In the genomic region with DNA sequence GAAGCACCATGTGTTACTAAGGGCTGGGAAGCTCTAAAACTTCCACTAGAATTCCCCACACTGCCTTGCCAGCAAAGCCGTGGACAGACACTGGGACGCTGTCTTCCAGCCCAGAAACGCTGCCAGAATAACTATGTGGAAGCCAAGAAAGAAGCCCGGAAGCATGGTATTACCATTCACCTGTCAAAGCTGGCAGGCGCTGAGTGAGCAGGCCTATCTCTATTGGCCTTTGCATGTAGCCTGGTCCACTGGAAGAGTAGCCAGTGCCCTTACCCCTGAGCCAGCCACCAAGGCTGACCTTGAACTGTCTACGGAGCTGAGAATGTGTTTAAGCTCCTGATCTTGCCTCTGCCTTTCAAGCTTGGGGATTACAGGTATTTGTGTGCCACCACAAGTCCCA, we compare ENCODE assay signal across 17 mouse cellular contexts. TPM values are rescaled to one million over a fixed set of nuclear protein-coding genes. Genes with fewer than 3 reads are reported as not detected.
DNase-seq lines count a peak whose midpoint lies in the region; ATAC-seq and TF ChIP-seq lines count a peak whose summit lies in the region.
"Had no signal": no experiment of that assay in that cellular context is flagged by ENCODE, and none has a peak within 500 bp of the region (broad histone marks: within the 10 kb centered on the region; RNA-seq: fewer than 3 reads in every experiment).

No protein-coding gene starts in this region.

- TF ChIP-seq CTCF in heart, postnatal 0 days (IDR thresholded peaks at IDR 0.05; ENCODE audit: low read depth): no peak

- no peak for ATAC-seq in embryonic facial prominence, embryonic 15.5 days (ENCODE audit: insufficient number of reproducible peaks, low FRiP score, low TSS enrichment, low read depth)
- ATAC-seq in heart, postnatal 0 days (ENCODE audit: insufficient read depth, low read depth): peak; percentile 59; the same call in 1 of the 2 replicates
- ATAC-seq in neural tube, embryonic 15.5 days (ENCODE audit: low FRiP score): no peak

- H3K4me1 ChIP-seq in embryonic facial prominence, embryonic 15.5 days: peaks cover 14% of the 10 kb centered on the region; the same call in 1 of the 2 replicates
- H3K4me1 ChIP-seq in embryonic facial prominence, embryonic 10.5 days: peaks cover 15% of the 10 kb centered on the region
- H3K4me1 ChIP-seq in heart, postnatal 0 days (ENCODE audit: control insufficient read depth, insufficient read depth): peaks cover 18% of the 10 kb centered on the region
- peaks cover 9% of the 10 kb centered on the region for H3K4me1 ChIP-seq in neural tube, embryonic 15.5 days

- H3K4me2 ChIP-seq in embryonic facial prominence, embryonic 15.5 days (replicated peaks): no peak overlapping the region
- no peak overlapping the region for H3K4me2 ChIP-seq in heart, postnatal 0 days (ENCODE audit: low read depth, low read length)
- no peak overlapping the region for H3K4me2 ChIP-seq in neural tube, embryonic 15.5 days
- H3K4me2 ChIP-seq: liver, embryonic 11.5 days; neural tube, embryonic 12.5 days had no signal

- 76% methylated on average over 6 of the region's 6 CpGs for WGBS in embryonic facial prominence, embryonic 15.5 days
- 81% methylated on average over 6 of the region's 6 CpGs for WGBS in embryonic facial prominence, embryonic 10.5 days
- WGBS in heart, postnatal 0 days: 35% methylated on average over 6 of the region's 6 CpGs
- WGBS in neural tube, embryonic 15.5 days: 92% methylated on average over 6 of the region's 6 CpGs

- intact Hi-C loops in gastrocnemius, postnatal 14 days (cut with DNase I; ENCODE audit: low total_unique reads): no loop called here

- no peak for TF ChIP-seq EP300 in heart, postnatal 0 days (IDR thresholded peaks at IDR 0.05; ENCODE audit: low read depth)

- H3K27me3 ChIP-seq in embryonic facial prominence, embryonic 15.5 days: no peaks in the 10 kb centered on the region
- no peaks in the 10 kb centered on the region for H3K27me3 ChIP-seq in embryonic facial prominence, embryonic 10.5 days (replicated peaks; ENCODE audit: low read depth, poor library complexity, severe bottlenecking)
- no peaks in the 10 kb centered on the region for H3K27me3 ChIP-seq in heart, postnatal 0 days (ENCODE audit: control insufficient read depth, insufficient read depth, low read length)
- H3K27me3 ChIP-seq in neural tube, embryonic 15.5 days (replicated peaks): no peaks in the 10 kb centered on the region
- H3K27me3 ChIP-seq: hindbrain, embryonic 15.5 days; neural tube, embryonic 12.5 days had no signal

- H3K9me3 ChIP-seq in embryonic facial prominence, embryonic 15.5 days (replicated peaks): no peaks in the 10 kb centered on the region
- no peaks in the 10 kb centered on the region for H3K9me3 ChIP-seq in embryonic facial prominence, embryonic 10.5 days
- no peaks in the 10 kb centered on the region for H3K9me3 ChIP-seq in heart, postnatal 0 days (replicated peaks; ENCODE audit: control insufficient read depth, low read length)
- H3K9me3 ChIP-seq in neural tube, embryonic 15.5 days (replicated peaks): no peaks in the 10 kb centered on the region
- H3K9me3 ChIP-seq: G1E; hindbrain, embryonic 15.5 days; neural tube, embryonic 12.5 days had no signal

- H3K4me3 ChIP-seq in embryonic facial prominence, embryonic 15.5 days (replicated peaks): no peak overlapping the region
- no peak overlapping the region for H3K4me3 ChIP-seq in embryonic facial prominence, embryonic 10.5 days
- H3K4me3 ChIP-seq in heart, postnatal 0 days (ENCODE audit: low read depth, low read length): no peak overlapping the region
- H3K4me3 ChIP-seq in neural tube, embryonic 15.5 days (replicated peaks): no peak overlapping the region
- H3K4me3 ChIP-seq: hindbrain, embryonic 15.5 days; neural tube, embryonic 12.5 days had no signal

- no peak for DNase-seq in embryonic facial prominence, embryonic 10.5 days (ENCODE audit: low spot score)
- peak; percentile 38 to 39 for DNase-seq in adrenal gland, postnatal 36 days
- DNase-seq in gastrocnemius, postnatal 14 days: peak; percentile 49
- peak; percentile 28 for DNase-seq in heart, postnatal 0 days (ENCODE audit: low spot score)
- no peak for DNase-seq in urinary bladder, postnatal 36 days (ENCODE audit: low spot score in 2 of 2)
- DNase-seq: cerebellum, adult 11 months; kidney, adult 11 months; kidney, postnatal 14 days; thymus, adult 18-20 months had no signal

- H3K27ac ChIP-seq in embryonic facial prominence, embryonic 15.5 days (replicated peaks): 0 out of 2 replicates have a peak overlapping the region, but pooled peaks have one; percentile 11
- no peak overlapping the region for H3K27ac ChIP-seq in embryonic facial prominence, embryonic 10.5 days (replicated peaks)
- H3K27ac ChIP-seq in heart, postnatal 0 days (ENCODE audit: low read depth): peak overlapping the region; percentile 70
- H3K27ac ChIP-seq in neural tube, embryonic 15.5 days (replicated peaks): no peak overlapping the region
- H3K27ac ChIP-seq: hindbrain, embryonic 15.5 days; neural tube, embryonic 12.5 days had no signal

- H3K36me3 ChIP-seq in embryonic facial prominence, embryonic 15.5 days: no peaks in the 10 kb centered on the region
- H3K36me3 ChIP-seq in embryonic facial prominence, embryonic 10.5 days (replicated peaks): no peaks in the 10 kb centered on the region
- no peaks in the 10 kb centered on the region for H3K36me3 ChIP-seq in heart, postnatal 0 days (replicated peaks; ENCODE audit: control insufficient read depth, insufficient read depth, low read length)
- no peaks in the 10 kb centered on the region for H3K36me3 ChIP-seq in neural tube, embryonic 15.5 days
- H3K36me3 ChIP-seq: G1E; hindbrain, embryonic 15.5 days; neural tube, embryonic 12.5 days had no signal

- no peak overlapping the region for H3K9ac ChIP-seq in embryonic facial prominence, embryonic 15.5 days
- H3K9ac ChIP-seq in heart, postnatal 0 days (replicated peaks; ENCODE audit: low read depth, low read length): no peak overlapping the region
- no peak overlapping the region for H3K9ac ChIP-seq in neural tube, embryonic 15.5 days (replicated peaks)
- H3K9ac ChIP-seq: hindbrain, embryonic 15.5 days; neural tube, embryonic 12.5 days had no signal

RNA-seq across cellular contexts. Expression of a gene that starts 1.7 kb away (rescaled TPM):
- polyA plus RNA-seq in embryonic facial prominence, embryonic 15.5 days (2015; fragmentation: Nextera tagmentation; extraction: Ambion mirVana): 2.4 and 3.4 TPM in 2 replicates
- 1.3 and 1.8 TPM in 2 replicates for polyA plus RNA-seq in embryonic facial prominence, embryonic 10.5 days (2016; fragmentation: Nextera tagmentation; extraction: Ambion mirVana)
- total RNA-seq in adrenal gland, postnatal 36 days (2021): 1 to 10 TPM in 1 of 2 experiments, under 1 TPM in 1; 0.56 to 1.7 TPM
- total RNA-seq in gastrocnemius, postnatal 14 days (2021): under 1 TPM in 1 of 2 experiments, not detected in 1; 0.94 TPM
- total RNA-seq in heart, postnatal 0 days (2014; rRNA removed; ENCODE audit: low replicate concordance): 1.2 TPM in 1 of 2 replicates, not detected in the other
- polyA plus RNA-seq in heart, postnatal 0 days (2015; fragmentation: Nextera tagmentation; extraction: Ambion mirVana): 2.9 and 3.9 TPM in 2 replicates
- polyA plus RNA-seq in neural tube, embryonic 15.5 days (2015; fragmentation: Nextera tagmentation; extraction: Ambion mirVana): 3.4 and 3.5 TPM in 2 replicates
- total RNA-seq: G1E; gastrocnemius, postnatal 36 days; megakaryocyte-erythroid progenitor cell, adult 5-6 weeks had no signal

RNA-seq across cellular contexts. Expression of a gene that starts 27.3 kb away (rescaled TPM):
- 44.4 and 48.8 TPM in 2 replicates for polyA plus RNA-seq in embryonic facial prominence, embryonic 15.5 days (2015; fragmentation: Nextera tagmentation; extraction: Ambion mirVana)
- 58.8 and 59.3 TPM in 2 replicates for polyA plus RNA-seq in embryonic facial prominence, embryonic 10.5 days (2016; fragmentation: Nextera tagmentation; extraction: Ambion mirVana)
- total RNA-seq in adrenal gland, postnatal 36 days (2021): 10 to 100 TPM; 26.3 to 37.4 TPM
- 10 to 100 TPM; 22.8 to 26.9 TPM for total RNA-seq in gastrocnemius, postnatal 14 days (2021)
- total RNA-seq in heart, postnatal 0 days (2014; rRNA removed; ENCODE audit: low replicate concordance): 7.5 and 8.4 TPM in 2 replicates
- polyA plus RNA-seq in heart, postnatal 0 days (2015; fragmentation: Nextera tagmentation; extraction: Ambion mirVana): 30.5 and 34.2 TPM in 2 replicates
- polyA plus RNA-seq in neural tube, embryonic 15.5 days (2015; fragmentation: Nextera tagmentation; extraction: Ambion mirVana): 36.5 and 43.6 TPM in 2 replicates

RNA-seq across cellular contexts. Expression of a gene that starts 27.9 kb away (rescaled TPM):
- 74.1 and 75.7 TPM in 2 replicates for polyA plus RNA-seq in embryonic facial prominence, embryonic 15.5 days (2015; fragmentation: Nextera tagmentation; extraction: Ambion mirVana)
- 83.5 and 83.8 TPM in 2 replicates for polyA plus RNA-seq in embryonic facial prominence, embryonic 10.5 days (2016; fragmentation: Nextera tagmentation; extraction: Ambion mirVana)
- total RNA-seq in adrenal gland, postnatal 36 days (2021): 10 to 100 TPM; 29.2 to 37.5 TPM
- 10 to 100 TPM; 12.9 to 13.9 TPM for total RNA-seq in gastrocnemius, postnatal 14 days (2021)
- total RNA-seq in heart, postnatal 0 days (2014; rRNA removed; ENCODE audit: low replicate concordance): 51.3 and 69.0 TPM in 2 replicates
- 63.2 and 65.1 TPM in 2 replicates for polyA plus RNA-seq in heart, postnatal 0 days (2015; fragmentation: Nextera tagmentation; extraction: Ambion mirVana)
- 69.9 and 70.3 TPM in 2 replicates for polyA plus RNA-seq in neural tube, embryonic 15.5 days (2015; fragmentation: Nextera tagmentation; extraction: Ambion mirVana)

RNA-seq across cellular contexts. Expression of a gene that starts 40.1 kb away (rescaled TPM):
- polyA plus RNA-seq in embryonic facial prominence, embryonic 15.5 days (2015; fragmentation: Nextera tagmentation; extraction: Ambion mirVana): 37.5 and 37.8 TPM in 2 replicates
- 46.2 and 46.5 TPM in 2 replicates for polyA plus RNA-seq in embryonic facial prominence, embryonic 10.5 days (2016; fragmentation: Nextera tagmentation; extraction: Ambion mirVana)
- total RNA-seq in adrenal gland, postnatal 36 days (2021): 10 to 100 TPM; 16.4 to 20.5 TPM
- total RNA-seq in gastrocnemius, postnatal 14 days (2021): 1 to 10 TPM; 9.4 to 9.9 TPM
- total RNA-seq in heart, postnatal 0 days (2014; rRNA removed; ENCODE audit: low replicate concordance): 7.6 and 12.4 TPM in 2 replicates
- 16.4 and 17.0 TPM in 2 replicates for polyA plus RNA-seq in heart, postnatal 0 days (2015; fragmentation: Nextera tagmentation; extraction: Ambion mirVana)
- 37.7 and 39.0 TPM in 2 replicates for polyA plus RNA-seq in neural tube, embryonic 15.5 days (2015; fragmentation: Nextera tagmentation; extraction: Ambion mirVana)

RNA-seq across cellular contexts. Expression of a gene that starts 51.9 kb away (rescaled TPM):
- polyA plus RNA-seq in embryonic facial prominence, embryonic 15.5 days (2015; fragmentation: Nextera tagmentation; extraction: Ambion mirVana): 66.6 and 69.8 TPM in 2 replicates
- polyA plus RNA-seq in embryonic facial prominence, embryonic 10.5 days (2016; fragmentation: Nextera tagmentation; extraction: Ambion mirVana): 160 and 172 TPM in 2 replicates
- 10 to 100 TPM; 14.7 to 16.8 TPM for total RNA-seq in adrenal gland, postnatal 36 days (2021)
- total RNA-seq in gastrocnemius, postnatal 14 days (2021): 1 to 10 TPM; 7.5 to 9.1 TPM
- 20.6 and 20.8 TPM in 2 replicates for total RNA-seq in heart, postnatal 0 days (2014; rRNA removed; ENCODE audit: low replicate concordance)
- polyA plus RNA-seq in heart, postnatal 0 days (2015; fragmentation: Nextera tagmentation; extraction: Ambion mirVana): 17.1 and 18.6 TPM in 2 replicates
- 28.2 and 45.5 TPM in 2 replicates for polyA plus RNA-seq in neural tube, embryonic 15.5 days (2015; fragmentation: Nextera tagmentation; extraction: Ambion mirVana)

Comparison
In these comparisons a context has a peak if more than half of its experiments do, and no peak if none do; other contexts are left out.
1. H3K27ac ChIP-seq: peak in embryonic facial prominence, embryonic 15.5 days (single experiment) and heart, postnatal 0 days (single experiment); none in embryonic facial prominence, embryonic 10.5 days (single experiment) and neural tube, embryonic 15.5 days (single experiment).
2. DNase-seq: peak in adrenal gland, postnatal 36 days (2 of 2), gastrocnemius, postnatal 14 days (single experiment) and heart, postnatal 0 days (single experiment); none in embryonic facial prominence, embryonic 10.5 days (single experiment) and urinary bladder, postnatal 36 days (0 of 2).